Mouse (Mus musculus) heart, postnatal 10 days (tissue): ENCODE measurements around the gene Sis. TPM values are rescaled to one million over a fixed set of nuclear protein-coding genes. Genes with fewer than 3 reads are reported as not detected.

Source experiments
- DNase-seq, 2 experiments: peaks; one replicate each; pipeline ENCODE4 v3.0.0; 2021
- intact Hi-C: fragments of 180-260 bp; cut with DNase I; formaldehyde crosslinking; loops from one replicate; pipeline ENCODE4 v1.15.1; 2025
- total RNA-seq, 2 experiments: library from RNA; stranded (reverse); gene quantifications; 2 replicates each; pipeline ENCODE4 v1.2.3; 2021

The Sis gene
- total RNA-seq: not detected

DNA sequence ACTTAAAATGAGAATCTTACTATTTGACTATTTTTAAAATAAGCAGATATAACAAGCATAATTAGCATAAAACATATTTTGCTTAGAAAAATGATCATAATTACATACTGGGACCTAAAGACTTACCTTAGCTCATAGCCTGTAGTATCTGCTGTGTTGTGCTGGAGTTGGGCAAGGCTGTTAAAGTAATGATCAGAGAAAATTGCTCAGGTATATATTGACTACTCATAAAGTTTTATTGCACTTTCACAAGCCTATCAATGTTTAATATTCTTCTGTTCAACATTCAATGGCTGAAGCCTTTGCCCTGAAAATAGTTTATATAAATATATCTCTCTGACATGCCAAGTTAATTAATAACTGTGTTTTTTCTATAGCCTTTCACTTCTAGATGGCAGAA is at the start of gene Sis:
Gene Sis, minus strand, starts transcription at position 189 of the 400 bp plus-strand sequence.
- DNase-seq: no peak

DNA sequence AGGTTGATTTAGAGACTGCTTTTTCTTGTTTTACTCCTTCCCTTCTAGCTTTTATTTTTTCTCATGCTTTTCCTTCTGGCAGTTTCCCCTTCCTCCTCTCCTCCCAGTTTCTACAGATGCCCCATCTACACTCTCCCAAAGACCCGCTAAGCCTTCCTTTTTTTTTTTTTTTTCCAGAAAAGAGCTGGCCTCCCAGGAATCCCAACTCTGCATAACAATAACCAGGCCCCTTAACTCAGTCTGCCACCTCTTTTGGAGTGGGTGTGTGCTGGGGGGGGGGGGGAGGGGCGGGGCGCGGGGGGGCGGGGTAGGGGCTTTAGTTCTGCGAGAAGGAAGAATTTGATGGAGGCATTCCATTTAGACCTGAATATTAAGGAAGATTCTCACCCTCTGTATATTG is 38.4 kb upstream of the Sis start:
- no peak for DNase-seq
- intact Hi-C loops: no loop called here

More for the DNA sequence above, at the start of gene Sis:
- intact Hi-C loops: no loop called here

DNA sequence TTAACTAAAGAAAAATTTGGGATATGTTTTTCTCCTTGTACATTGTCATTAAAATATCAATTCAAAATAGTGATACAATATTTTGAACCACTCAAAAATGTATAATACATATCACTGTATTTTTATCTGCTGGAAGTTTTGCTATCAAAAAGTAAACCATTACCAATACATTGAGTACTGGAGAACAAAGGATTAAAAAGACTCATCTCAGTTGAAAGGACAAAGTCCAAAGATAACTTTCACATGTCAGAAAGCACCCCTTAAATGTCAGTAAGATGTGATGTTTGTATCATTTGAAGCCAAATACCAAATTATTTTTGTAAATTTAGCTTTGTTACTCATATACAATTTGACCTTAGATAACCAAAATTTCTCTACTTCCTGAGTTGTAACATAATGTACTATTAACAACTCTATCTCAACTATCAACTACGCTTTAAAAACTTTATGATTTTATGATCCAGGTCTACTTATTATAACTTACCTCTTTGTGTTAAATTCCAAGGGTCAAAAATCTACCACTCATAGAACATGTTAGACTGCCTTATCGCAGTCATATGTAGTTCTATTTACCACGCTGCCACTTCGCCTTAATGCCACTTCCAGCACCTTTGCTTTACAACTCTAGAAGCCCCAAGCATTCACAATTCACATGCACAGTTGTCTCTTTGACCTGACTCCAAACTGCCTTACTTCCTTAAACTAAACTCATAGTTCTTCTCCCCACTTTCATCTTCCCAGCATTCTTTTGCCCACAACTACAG is 35.5 kb upstream of the Sis start:
- DNase-seq: no peak
- intact Hi-C loops: no loop called here

- no peak for DNase-seq
- intact Hi-C loops: no loop called here
Measured at GRCm38 (mm10) chr3:72997517-72997916, 29.9 kb upstream of the Sis start.

DNA sequence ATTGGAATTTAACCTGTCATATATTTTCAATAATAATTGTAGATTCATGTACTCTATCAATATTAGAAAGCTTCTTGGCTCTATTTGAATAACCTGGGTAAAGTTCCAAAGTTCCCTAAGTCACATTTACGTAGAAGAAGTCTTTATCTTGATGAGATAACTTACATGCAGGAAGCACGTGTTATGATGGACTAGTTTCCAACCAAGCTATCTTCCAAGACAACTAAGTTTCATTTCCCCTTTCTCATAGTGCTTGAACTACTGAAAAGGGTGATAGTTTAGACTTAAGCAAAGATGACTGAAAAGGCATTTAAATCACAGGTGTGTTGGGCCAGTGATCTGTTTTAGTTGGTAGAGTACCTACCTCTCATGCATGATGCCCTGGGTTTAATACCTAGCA is 23.3 kb upstream of the Sis start:
- no peak for DNase-seq
- intact Hi-C loops: no loop called here

DNA sequence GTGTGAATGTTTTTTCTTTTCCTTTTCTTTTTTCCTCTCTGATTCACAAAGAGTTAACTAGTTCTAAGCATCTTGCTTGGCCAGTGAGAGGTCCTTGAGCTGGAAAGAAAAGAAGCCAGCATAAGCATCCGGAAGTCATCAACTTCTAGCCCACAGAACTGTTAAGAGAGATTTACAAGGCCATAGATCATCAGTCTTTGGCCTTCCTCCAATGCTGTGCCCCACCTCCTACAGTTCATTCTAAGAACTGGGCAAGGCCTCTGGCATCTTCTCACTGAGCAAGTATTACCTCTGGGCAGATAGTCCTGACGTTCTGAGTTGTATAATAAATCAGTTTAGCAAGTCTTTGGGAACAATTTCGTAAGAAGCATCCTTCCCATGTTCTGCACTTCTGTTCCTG is 8.9 kb upstream of the Sis start:
- intact Hi-C loops: no loop called here
- DNase-seq: no peak

DNA sequence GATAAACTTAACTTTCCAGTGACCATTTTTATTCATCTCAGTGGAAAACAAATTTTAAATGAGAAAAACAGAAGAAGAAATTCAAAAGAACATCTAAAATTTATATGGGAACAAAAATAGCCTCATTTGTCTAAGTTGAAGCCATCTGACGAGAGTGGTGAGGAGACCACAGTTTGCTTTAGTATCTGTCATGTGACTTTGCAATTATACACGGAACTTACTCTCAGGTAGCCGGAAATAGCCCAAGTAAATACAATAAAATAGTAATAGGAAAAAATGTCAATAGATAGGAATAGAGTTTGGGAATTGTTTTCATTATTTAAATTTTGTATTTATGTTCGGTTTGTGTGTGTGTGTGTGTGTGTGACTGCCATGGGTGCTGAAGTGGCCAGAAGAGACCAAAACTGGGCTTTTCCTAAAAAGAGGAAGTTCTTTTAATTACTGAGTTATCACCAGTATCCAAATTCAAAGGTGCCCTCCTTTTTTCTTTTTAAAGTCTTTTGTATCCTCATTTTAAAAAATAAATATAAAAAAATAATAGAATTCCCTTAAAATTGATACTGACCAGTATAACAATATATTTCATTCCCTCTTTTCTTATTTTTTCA is 48.6 kb downstream of the Sis start:
- DNase-seq: no peak
- intact Hi-C loops: no loop called here

GRCm38 (mm10) chr3:72882501-72882900 is 85.2 kb downstream of the Sis start:
- no peak for DNase-seq
- intact Hi-C loops: no loop called here

GRCm38 (mm10) chr3:72868141-72868540 is 99.5 kb downstream of the Sis start:
- no peak for DNase-seq
- intact Hi-C loops: no loop called here

DNA sequence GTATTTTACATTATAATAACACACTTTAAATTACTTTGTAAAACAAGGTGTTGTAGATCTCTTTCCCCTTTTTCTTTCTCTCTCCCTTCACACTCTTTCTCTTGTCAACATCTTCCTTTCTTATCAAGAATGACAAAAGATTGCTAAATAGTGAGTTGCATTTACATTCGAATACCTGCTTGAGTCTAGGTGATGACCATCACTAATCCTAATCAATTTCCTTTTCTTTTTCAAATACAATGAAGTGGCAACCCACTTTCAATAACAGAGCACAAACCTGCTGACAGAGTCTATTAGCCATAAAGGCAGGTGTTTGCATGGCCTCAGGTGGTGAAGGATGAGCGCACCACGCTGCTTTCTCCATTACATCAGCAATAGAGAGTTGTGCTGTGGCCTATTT is 108.9 kb downstream of the Sis start:
- DNase-seq: no peak
- intact Hi-C loops: no loop called here

DNA sequence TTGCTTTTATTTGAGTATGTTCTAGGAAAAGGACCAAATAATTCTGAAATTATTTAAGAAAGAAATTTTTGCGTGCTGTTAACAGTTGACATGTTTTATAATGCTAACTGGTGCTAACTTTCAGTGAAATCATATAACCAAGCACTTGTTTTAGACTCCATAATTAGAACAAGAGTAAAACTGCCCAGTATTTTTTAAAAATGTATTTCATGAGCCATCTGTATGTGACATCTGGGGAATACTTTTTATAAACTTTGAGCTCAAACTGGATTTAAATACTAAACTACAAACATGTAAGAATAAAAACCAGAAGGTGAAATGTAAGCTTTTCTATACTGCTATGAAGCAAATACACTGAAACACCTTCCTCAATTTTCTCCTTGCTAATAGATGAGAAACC is 112.3 kb downstream of the Sis start:
- intact Hi-C loops: no loop called here
- no peak for DNase-seq

GRCm38 (mm10) chr3:72840641-72841040 is 127.0 kb downstream of the Sis start:
- intact Hi-C loops: no loop called here
- DNase-seq: no peak

Other genes starting within 250 kb of the Sis start
- under 1 TPM; 0.07 TPM for gene Slitrk3, start 89.9 kb upstream of the Sis start, total RNA-seq